Mouse (Mus musculus) cerebellum, adult 11 months (tissue): Measurements from ENCODE around the gene Atf5.

Experiments used
- DNase-seq: peaks from one replicate; pipeline ENCODE4 v3.0.0; 2022

Gene Atf5

GRCm38 (mm10) chr7:44816470-44817021, at the start of gene Atf5:
Gene Atf5, minus strand, starts transcription at chr7:44816658.
- no peak for DNase-seq

DNA sequence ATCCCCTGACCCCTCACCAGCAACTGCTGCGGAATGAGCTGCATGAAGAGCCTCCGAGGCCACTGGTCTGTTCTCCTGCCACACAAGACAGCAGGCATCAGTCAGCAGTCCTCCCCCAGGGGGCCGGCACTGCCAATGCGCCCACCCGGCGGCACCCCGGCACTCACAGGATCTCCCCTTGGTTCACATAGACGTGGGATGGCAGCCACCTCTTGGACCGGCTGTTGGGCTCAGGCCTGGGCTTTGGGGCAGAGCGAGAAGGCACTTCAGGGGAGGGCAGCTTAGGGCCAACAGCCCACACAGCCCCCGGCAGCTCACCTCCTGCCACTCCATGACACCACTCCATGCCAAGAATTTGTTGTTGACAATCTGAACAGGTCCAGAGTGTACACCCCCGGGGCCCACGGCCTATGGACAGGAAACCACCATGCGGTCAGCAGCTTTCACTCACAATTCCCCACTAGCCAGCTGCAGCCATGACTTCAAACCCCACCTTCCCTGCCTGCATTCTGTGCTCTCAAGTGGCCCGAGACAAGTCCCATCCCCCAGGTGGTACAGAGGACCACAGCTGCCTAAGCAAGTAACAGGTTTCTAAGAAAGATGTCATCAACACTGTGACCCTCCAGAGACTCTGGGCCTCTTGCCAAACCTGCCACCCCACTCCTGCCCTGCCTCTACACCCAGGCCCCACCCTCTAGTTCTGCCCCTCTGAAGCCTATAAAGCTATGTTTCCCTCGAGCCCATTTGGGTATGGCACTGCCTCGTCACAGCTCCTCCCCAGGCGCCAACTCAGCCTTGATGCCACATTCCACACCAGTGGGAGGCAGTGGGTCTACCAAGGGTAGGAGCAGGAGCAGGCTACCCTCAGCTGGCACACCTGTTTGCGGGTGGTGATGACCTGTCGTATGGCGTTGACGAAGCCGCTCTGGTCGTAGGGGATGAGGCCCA, 48.4 kb upstream of the Atf5 start:
- DNase-seq, result no peak

GRCm38 (mm10) chr7:44863982-44864494, 47.6 kb upstream of the Atf5 start:
- DNase-seq, result no peak

- DNase-seq, result no peak
Observed at GRCm38 (mm10) chr7:44863210-44863609, 46.8 kb upstream of the Atf5 start.

DNA sequence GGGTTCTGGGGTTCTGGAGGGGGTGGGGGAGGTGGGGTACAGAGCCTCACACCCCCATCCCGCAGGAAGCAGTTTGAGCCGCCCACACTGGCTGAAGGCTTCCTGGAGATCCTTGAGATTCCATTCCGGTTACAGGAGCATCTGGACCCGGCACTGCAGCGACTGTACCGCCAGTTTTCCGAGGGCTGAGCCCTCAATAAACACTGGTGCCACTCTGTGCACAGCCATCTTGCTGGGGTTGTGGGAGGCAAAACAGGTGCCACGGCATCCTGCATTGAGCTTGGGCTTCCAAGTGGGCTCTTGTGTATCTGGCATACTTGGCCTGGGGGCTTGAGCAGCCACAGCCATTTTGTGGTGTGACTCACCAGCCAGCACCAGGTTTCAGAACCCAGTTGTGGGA, 46.0 kb upstream of the Atf5 start:
- no peak for DNase-seq

GRCm38 (mm10) chr7:44861429-44861816, 45.0 kb upstream of the Atf5 start:
- no peak for DNase-seq

DNA sequence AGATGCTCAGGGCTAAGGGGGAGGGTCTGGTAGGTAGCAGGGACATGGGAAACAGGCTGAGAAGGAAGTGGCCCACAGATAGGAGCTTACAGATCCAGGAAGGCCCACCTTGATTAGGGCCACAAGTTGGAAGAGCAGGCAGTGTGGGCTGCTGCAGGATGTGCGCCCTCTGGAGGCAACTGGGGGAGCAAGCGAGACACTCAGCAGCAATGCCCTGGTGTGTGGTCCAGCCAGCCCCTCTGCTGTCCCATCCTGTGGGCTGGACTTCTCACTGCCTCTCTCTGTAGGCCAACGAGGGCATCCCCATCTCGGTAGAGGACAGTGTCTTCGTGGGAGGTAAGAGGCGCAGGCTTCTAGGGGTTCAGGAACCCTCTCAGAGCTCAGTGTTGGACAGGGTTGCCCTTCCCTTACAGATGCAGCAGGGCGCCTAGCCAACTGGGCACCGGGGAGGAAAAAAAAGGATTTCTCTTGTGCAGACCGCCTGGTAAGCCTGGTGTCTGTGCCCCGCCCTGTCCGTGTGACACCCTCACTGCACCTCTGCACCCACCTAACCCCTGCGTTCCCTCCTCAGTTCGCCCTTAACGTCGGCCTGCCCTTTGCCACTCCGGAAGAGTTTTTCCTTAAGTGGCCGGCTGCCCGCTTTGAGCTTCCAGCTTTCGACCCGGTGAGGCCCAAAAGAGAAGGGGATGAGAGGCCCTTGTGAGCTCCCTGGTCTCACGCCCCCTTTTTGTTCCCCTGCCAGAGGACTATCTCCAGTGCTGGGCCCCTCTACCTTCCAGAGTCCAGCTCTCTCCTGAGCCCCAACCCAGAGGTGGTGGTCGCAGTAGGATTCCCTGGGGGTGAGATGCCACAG, 44.3 kb upstream of the Atf5 start:
- peak; percentile 65 for DNase-seq

DNA sequence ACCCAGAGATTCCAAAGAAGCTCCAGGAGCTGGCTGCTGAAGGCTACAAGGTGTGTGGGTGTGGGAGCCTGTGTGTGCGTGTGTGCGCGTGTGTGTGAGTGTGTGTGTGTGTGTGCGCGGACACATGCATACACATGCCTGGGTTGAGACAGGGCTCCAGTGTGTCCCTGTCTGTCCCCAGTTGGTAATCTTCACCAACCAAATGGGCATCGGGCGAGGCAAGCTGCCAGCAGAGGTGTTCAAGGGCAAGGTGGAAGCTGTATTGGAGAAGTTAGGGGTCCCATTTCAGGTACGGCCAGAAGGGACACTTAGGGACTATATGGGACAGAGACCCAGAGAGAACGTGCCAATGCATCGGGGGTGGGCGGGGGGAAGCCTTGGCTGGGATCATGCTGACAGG, 43.4 kb upstream of the Atf5 start:
- no peak for DNase-seq

GRCm38 (mm10) chr7:44857905-44858304, 41.4 kb upstream of the Atf5 start:
- DNase-seq, result no peak

DNA sequence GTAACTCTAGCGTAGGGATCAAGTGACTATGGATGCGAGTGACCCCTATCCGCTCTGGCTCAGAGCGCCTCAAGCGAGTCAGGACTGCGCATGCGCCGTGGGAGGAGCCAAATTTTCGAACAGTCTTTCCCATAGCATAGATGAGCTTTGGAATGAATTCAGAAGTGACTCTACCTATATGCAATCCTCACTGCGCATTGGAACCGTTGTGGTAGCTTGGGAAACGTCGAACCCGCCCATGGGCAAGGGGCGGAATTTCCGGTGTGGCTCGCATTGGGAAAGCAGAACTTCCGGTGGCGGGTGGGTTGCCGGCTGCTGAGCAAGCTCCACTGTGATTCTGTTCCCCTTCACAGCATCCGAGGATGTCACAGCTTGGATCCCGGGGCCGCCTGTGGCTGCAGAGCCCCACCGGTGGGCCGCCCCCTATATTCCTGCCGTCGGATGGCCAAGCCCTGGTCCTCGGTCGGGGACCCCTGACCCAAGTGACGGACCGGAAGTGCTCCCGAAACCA, 40.6 kb upstream of the Atf5 start, which contains the start of gene Pnkp:
Gene Pnkp (plus strand): TSS at position 98 of the 511 bp plus-strand sequence.
- DNase-seq, result peak; percentile 77

DNA sequence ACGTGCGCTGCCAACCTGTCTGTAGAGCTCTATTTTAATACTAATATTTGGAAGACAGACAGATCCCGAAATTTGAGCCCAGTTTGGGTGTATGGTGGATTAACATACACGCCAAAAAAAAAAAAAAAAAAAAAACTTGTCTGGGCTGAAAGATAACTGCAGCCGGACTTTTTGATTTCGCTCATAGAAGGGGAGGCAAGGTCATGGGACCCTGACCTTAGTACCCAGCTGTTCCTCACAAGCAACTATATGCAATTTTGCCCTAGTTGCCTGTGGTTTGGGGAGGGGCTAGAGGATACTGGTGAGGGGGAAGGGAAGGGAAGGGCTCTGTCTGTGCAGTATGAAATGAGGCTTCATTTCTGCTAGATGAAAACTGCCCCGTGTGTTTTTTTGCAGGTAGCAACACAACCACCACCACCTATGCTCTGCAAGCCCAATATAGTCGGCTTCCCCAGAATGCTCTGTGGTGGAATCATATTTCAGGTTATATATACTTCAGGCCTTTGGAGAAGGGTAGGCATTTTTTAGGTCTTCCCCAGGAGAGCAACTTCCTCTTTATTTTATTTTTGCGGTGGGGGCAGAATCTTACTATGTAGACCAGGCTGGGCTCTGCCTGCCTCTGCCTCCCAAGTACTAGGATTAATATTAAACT, 39.9 kb upstream of the Atf5 start:
- no peak for DNase-seq

GRCm38 (mm10) chr7:44855036-44855435, 38.6 kb upstream of the Atf5 start:
- no peak for DNase-seq

- DNase-seq, result peak; percentile 75
Observed at GRCm38 (mm10) chr7:44854356-44855031, 38.0 kb upstream of the Atf5 start.

DNA sequence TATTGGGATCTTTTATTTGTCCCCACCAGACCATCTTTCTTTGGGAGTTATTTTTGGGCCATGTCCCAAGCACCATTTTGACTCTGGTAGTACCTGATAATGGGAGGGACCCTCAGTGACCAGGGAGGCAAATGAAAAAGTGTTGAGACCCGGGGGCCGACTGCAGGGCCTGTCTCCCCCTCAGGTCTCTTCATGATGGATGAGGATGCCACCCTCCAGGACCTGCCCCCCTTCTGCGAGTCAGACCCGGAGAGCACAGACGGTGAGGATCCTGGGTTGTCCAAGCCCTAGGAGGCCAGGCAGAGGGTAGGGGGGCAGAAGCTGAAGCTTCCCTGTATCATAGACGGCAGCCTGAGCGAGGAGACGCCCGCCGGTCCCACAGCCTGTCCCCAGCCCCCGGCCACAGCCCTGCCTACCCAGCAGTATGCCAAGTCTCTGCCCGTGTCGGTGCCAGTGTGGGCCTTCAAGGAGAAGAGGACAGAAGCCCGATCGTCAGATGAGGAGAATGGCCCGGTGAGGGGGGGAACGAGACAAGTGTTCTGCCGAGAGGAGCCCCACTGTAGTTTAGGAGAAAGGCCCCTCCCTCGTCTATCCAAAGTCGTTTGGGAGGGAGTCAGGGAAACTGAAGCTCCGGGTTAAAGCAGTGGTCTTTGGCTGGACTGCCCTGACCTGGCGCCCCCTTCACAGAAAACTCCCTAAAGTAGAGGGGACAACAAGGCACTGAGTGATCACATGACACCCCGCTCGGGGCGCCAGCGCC, 37.3 kb upstream of the Atf5 start:
- DNase-seq, result no peak

DNA sequence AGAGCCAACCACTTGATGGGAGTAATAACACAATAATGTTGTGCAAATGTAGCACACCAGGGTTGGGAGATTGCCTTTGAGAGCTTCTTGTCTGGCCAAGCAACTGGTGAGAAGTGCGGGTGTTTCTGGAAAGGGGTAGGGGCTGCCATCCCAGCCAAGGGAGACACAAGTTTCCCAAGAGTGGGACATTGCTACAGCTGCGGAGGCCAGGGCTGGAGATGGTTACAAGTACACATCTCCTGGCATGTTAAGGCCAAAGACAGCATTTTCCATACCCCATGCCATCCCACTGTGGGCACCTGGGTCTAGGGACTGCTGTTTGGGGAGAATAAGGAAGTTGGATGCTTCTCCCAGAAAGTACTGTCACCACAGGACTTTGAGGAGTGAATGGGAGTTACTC, 36.6 kb upstream of the Atf5 start:
- DNase-seq, result no peak

DNA sequence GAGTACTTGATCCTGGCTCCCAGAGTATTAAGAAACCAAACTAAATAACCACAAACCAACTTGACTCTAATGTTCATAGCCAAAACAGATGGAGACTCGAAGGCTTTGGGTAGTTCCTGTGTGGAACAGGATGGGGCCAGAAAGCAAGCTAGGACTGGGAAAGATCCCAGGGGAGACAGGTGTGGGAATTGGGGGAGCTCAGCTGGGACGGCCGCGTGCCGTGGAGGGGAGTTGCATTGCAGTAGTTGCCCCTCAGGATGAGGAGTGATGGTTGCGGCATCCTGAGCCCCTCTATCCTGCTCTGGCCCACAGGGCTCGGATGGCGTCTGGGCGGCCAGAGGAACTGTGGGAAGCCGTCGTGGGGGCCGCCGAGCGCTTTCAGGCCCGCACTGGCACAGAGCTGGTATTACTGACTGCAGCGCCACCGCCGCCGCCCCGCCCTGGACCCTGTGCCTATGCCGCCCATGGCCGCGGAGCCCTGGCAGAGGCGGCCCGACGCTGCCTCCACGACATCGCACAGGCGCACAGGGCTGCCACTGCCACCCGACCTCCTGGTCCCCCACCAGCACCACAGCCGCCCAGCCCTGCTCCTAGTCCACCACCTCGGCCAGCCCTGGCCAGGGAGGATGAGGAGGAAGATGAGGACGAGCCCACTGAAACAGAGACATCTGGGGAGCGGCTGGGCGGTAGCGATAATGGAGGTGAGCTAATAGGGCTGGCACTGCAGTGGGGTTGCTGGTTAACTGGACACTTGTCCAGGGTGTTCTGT, 36.0 kb upstream of the Atf5 start:
- DNase-seq, result no peak

DNA sequence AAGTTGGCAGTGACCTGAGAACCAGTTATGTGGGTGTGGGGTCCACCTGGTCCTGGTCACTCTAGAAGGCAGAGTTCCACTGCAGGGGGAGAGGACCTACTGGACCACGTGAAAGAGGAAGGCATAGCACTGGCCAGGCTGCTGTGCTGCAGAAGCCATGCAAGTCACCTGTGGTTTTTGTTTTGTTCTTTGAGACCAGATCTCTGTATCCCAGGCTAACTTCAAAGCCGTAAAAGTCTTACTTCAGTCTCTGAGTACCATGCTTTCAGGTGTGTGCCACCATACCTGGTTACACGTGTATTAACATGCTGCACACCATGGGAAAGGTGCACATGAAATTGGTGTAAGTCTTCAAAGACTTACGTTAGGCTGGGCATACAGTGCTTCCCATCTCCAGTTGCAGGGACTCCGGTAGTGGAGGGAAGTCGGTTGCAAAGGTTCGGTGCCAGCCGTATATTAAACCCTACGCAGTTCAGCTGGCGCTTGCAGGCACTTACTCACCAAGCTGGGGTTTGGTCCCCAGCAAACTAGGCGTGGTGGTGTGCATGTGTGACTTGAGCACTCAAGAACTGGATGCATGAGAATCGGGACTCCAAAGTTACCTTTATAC, 35.3 kb upstream of the Atf5 start:
- DNase-seq, result no peak

DNA sequence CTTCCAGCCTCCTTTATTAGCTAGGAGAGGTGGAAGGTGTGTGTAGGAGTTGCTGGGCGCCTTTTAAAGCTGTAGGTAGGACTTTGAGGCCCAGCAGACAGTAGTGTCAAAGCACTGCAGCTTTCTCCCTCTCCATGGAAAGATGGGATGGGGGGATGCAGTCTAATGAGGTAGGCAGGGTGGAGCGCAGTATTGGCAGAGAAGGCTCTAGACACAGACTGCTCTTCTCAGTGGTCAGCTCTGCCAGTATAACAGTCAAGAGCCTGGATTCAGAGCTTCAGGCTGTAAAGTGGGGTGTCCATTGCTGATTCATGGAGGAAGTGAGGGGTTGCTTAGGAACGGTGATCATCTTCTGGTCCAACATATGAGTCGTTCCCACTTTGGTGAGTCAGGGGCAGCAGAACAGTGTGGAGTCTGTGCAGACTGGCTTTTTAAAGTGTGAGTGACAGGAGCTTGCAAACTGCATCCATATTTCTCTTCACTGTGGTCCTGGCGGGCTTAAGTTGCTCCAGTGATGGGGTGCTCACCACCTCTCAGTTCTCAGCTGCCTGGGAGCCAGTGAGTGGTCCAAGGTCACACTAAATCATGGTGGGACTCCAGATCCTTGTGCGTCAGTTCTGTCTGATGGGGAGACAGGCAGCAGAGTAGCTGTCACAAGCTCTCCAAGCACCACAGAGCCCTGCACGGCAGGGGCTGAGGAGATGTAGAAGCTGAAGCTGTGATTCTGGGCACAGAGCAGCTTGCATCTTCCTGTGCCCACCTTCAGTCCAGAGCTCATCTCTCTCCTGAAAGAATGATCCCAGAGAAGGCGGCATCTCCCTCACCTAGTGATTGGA, 34.5 kb upstream of the Atf5 start:
- no peak for DNase-seq

GRCm38 (mm10) chr7:44850146-44850545, 33.7 kb upstream of the Atf5 start:
- DNase-seq, result no peak
